9 mouse cellular contexts compared by ENCODE assay signal in the genomic region with DNA sequence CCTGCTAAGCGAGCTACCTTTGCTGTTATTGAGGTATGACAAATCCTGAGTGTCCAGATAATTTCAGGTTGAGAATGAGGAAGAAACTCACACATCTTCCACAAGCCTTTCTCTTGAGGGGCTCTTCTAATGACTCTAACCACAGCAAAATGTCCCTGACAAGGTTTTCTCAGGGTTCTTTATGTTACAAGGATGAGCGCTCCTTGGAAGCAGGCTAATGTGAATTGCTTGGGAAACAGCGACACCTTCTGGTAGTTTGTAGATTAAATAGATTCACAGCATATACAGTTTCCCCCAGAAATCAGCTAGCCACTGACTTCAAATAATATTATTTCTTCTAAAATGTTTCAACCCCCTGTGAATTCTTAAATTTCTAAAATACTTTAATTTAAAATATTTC. TPM values are rescaled to one million over a fixed set of nuclear protein-coding genes. Genes with fewer than 3 reads are reported as not detected.
A peak's percentile ranks its signal among the peaks of the same experiment; 100 is the strongest.
DNase-seq lines count a peak whose midpoint lies in the region; ATAC-seq and TF ChIP-seq lines count a peak whose summit lies in the region.
"Had no signal": no experiment of that assay in that cellular context is flagged by ENCODE, and none has a peak within 500 bp of the region (broad histone marks: within the 10 kb centered on the region; RNA-seq: fewer than 3 reads in every experiment).

No protein-coding gene starts in this region.

- no peaks in the 10 kb centered on the region for H3K27me3 ChIP-seq in stomach, postnatal 0 days (ENCODE audit: control insufficient read depth, insufficient read depth, low read length)
- H3K27me3 ChIP-seq: limb, embryonic 12.5 days had no signal

- no peak overlapping the region for H3K9ac ChIP-seq in stomach, postnatal 0 days (ENCODE audit: low read length)
- H3K9ac ChIP-seq: limb, embryonic 12.5 days had no signal

- DNase-seq in gastrocnemius, adult 2 months = no peak
- no peak for DNase-seq in gastrocnemius, postnatal 36 days
- DNase-seq in cerebellum, adult 8-10 months = peak; percentile 61
- peak; percentile 16 to 65 for DNase-seq in frontal cortex, postnatal 36 days (ENCODE audit: low spot score in 2 of 2)
- DNase-seq in kidney, postnatal 36 days = peak; percentile 53 to 64
- peak; percentile 38 for DNase-seq in stomach, postnatal 0 days (ENCODE audit: low spot score)

- no peak overlapping the region for H3K27ac ChIP-seq in gastrocnemius, adult 2 months
- H3K27ac ChIP-seq in stomach, postnatal 0 days (replicated peaks) = no peak overlapping the region
- H3K27ac ChIP-seq: limb, embryonic 12.5 days had no signal

- intact Hi-C loops in gastrocnemius, adult 2 months (cut with DNase I) = loop anchor here (2.0 kb wide), 1 partner anchor 303 kb away; no protein-coding TSS in a partner anchor
- intact Hi-C loops in gastrocnemius, postnatal 36 days (cut with DNase I) = loop anchor here (5.0 kb wide), 1 partner anchor 168 kb away; no protein-coding TSS in a partner anchor

- no peaks in the 10 kb centered on the region for H3K4me1 ChIP-seq in stomach, postnatal 0 days (replicated peaks; ENCODE audit: control insufficient read depth, insufficient read depth)
- H3K4me1 ChIP-seq: limb, embryonic 12.5 days had no signal

- peak; percentile 88 for ATAC-seq in CD4-positive, CD25-positive, alpha-beta regulatory T cell, adult 4 months
- peak; percentile 75 for ATAC-seq in megakaryocyte-erythroid progenitor cell, adult 5-6 weeks (replicated peaks; ENCODE audit: low FRiP score, low TSS enrichment, poor library complexity, severe bottlenecking)
- ATAC-seq in stomach, postnatal 0 days (ENCODE audit: low FRiP score, low TSS enrichment) = peak; percentile 71

- H3K36me3 ChIP-seq in stomach, postnatal 0 days (ENCODE audit: control insufficient read depth, insufficient read depth, low read length) = no peaks in the 10 kb centered on the region
- H3K36me3 ChIP-seq: limb, embryonic 12.5 days had no signal

- H3K4me3 ChIP-seq in gastrocnemius, adult 2 months = no peak overlapping the region
- H3K4me3 ChIP-seq in stomach, postnatal 0 days (ENCODE audit: low read depth, low read length) = no peak overlapping the region
- H3K4me3 ChIP-seq: limb, embryonic 12.5 days had no signal

- WGBS in stomach, postnatal 0 days = 32% methylated on average over 3 of the region's 3 CpGs

- no peak overlapping the region for H3K4me2 ChIP-seq in stomach, postnatal 0 days (replicated peaks; ENCODE audit: low read depth)
- H3K4me2 ChIP-seq: limb, embryonic 12.5 days had no signal

- H3K9me3 ChIP-seq in stomach, postnatal 0 days (ENCODE audit: control insufficient read depth, low read length) = no peaks in the 10 kb centered on the region
- H3K9me3 ChIP-seq: limb, embryonic 12.5 days had no signal

- TF ChIP-seq EP300 in stomach, postnatal 0 days (optimal IDR thresholded peaks at IDR 0.05) = no peak

- TF ChIP-seq CTCF in gastrocnemius, adult 2 months (IDR thresholded peaks at IDR 0.05) = peak; percentile 83
- peak; percentile 85 for TF ChIP-seq CTCF in stomach, postnatal 0 days (IDR thresholded peaks at IDR 0.05; ENCODE audit: low read depth)

RNA-seq across cellular contexts. Expression of gene Slc17a8, which starts 9.0 kb away (rescaled TPM):
- not detected for total RNA-seq in gastrocnemius, adult 2 months (2021)
- total RNA-seq in gastrocnemius, postnatal 36 days (2021) = not detected
- polyA plus RNA-seq in CD4-positive, CD25-positive, alpha-beta regulatory T cell, adult 4 months (2017; shearing (Covaris generic)) = not detected
- 0.13 TPM in 1 of 2 replicates, not detected in the other for total RNA-seq in megakaryocyte-erythroid progenitor cell, adult 5-6 weeks (2014; fragmentation: Nextera tagmentation)
- 0.19 TPM in 1 of 2 replicates, not detected in the other for total RNA-seq in megakaryocyte-erythroid progenitor cell, adult 5-6 weeks (2017)
- polyA plus RNA-seq in stomach, postnatal 0 days (2015; fragmentation: Nextera tagmentation; extraction: Ambion mirVana) = 0.02 TPM in 1 of 2 replicates, not detected in the other
- polyA plus RNA-seq: limb, embryonic 12.5 days had no signal

RNA-seq across cellular contexts. Expression of gene Scyl2, which starts 56.0 kb away (rescaled TPM):
- total RNA-seq in gastrocnemius, adult 2 months (2021) = 10 to 100 TPM; 13.2 to 14.0 TPM
- total RNA-seq in gastrocnemius, postnatal 36 days (2021) = 10 to 100 TPM; 12.1 to 12.6 TPM
- 1 to 10 TPM; 9.1 to 9.8 TPM for polyA plus RNA-seq in CD4-positive, CD25-positive, alpha-beta regulatory T cell, adult 4 months (2017; shearing (Covaris generic))
- total RNA-seq in megakaryocyte-erythroid progenitor cell, adult 5-6 weeks (2014; fragmentation: Nextera tagmentation) = 34.0 and 50.8 TPM in 2 replicates
- 45.7 and 52.7 TPM in 2 replicates for total RNA-seq in megakaryocyte-erythroid progenitor cell, adult 5-6 weeks (2017)
- polyA plus RNA-seq in stomach, postnatal 0 days (2015; fragmentation: Nextera tagmentation; extraction: Ambion mirVana) = 5.0 and 5.3 TPM in 2 replicates

Comparison
In these comparisons a context has a peak if more than half of its experiments do, and no peak if none do; other contexts are left out.
1. DNase-seq: peak in cerebellum, adult 8-10 months (single experiment), frontal cortex, postnatal 36 days (2 of 2), kidney, postnatal 36 days (2 of 2) and stomach, postnatal 0 days (single experiment); none in gastrocnemius, adult 2 months (single experiment) and gastrocnemius, postnatal 36 days (0 of 2).
2. Peak in every context shown above with its lines, with median percentiles within 50 percentile points of each other: ATAC-seq.